Mouse (Mus musculus) CH12F3 (cell line): ENCODE results near the gene Borcs5.
"Not testable (repeated sequence)": the region's sequence is repeated elsewhere in the genome, so short reads cannot be mapped to it uniquely, and the experiment has no call there.

ENCODE experiments used
- in situ Hi-C: fragments of 300-500 bp; cut with MboI; formaldehyde crosslinking; loops from 2 replicates; pipeline ENCODE4 v1.14.3; 2020; ENCODE audit warnings: low sequenced_read_pairs

The Borcs5 gene

DNA sequence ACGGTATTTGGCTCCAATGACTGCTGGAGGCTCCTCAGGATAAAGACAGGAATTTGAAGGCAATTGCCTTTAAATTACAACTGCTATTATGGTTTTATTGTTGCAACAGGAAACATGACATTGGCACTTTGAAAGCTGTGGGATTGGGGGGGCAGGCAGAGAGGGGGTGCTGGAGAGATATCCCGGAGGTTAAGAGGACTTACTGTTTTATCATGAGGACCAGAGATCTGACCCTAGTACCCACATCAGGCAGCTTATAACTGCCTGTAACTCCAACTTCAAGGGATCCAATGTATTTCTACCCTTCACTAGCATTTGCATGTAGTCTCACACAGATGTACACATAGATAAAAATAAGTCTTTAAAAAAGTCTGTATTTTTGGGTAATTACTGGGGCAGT, 29.2 kb downstream of the Borcs5 start:
- in situ Hi-C loops: no loop called here

DNA sequence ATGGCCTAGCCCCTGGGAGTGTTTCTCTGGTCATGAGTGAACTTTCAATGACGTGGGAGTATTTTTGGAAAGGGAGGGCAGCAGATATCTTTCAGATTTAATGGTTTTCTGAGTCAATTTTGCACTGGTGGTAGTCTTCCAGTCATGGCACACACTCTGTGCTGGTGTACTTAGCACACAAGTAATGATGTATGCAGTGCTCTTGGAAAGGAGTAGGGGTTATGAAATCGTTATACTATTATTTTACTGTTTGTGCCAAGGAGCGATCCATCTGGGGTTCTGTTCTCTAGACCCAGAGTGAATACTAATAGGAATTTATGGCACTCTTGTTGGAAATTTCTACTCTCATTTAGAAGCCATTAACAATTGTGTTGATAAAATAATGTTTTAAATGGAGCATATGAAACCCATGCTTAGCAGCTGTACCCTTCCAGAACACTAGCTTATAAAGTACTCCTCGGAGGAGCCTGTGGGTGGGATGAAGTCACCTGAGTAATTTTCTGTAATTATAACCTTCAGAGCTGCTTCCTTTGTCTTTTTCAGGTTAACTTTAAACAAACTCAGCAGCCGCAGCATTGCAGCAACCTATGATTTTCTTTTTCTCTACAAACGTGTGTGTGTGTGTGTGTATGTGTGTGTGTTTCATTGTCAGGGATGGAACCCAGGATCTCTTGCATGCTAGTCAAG, 30.0 kb downstream of the Borcs5 start:
- in situ Hi-C loops: no loop called here

DNA sequence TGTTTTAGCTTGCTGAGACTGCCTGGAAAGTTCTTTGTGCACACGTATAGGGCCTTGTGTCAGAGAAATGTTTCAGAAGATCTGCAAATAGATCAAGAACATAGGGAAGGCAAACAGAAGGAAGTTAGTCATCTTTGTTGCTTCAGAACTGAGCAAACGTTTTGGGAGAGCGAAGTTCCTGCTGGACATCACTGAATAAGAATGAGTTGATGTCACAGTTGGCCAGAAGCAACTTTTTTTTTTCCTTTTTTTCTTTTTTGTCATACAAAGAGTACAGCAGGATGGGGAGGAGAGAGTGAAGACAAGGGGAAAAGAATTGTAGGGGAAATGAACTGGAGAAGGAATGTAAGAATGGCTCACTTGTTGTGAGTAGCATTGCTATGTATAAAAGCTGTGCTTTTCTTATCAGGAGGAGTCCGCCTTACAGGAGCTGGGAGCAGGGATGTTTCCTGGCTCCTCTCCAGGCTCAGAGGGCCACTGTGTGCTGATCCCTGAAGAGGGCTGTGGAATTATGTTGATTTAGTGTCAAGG, 31.6 kb downstream of the Borcs5 start:
- in situ Hi-C loops: no loop called here

GRCm38 (mm10) chr6:134673712-134674111, 34.4 kb downstream of the Borcs5 start:
- in situ Hi-C loops: not testable (repeated sequence)

DNA sequence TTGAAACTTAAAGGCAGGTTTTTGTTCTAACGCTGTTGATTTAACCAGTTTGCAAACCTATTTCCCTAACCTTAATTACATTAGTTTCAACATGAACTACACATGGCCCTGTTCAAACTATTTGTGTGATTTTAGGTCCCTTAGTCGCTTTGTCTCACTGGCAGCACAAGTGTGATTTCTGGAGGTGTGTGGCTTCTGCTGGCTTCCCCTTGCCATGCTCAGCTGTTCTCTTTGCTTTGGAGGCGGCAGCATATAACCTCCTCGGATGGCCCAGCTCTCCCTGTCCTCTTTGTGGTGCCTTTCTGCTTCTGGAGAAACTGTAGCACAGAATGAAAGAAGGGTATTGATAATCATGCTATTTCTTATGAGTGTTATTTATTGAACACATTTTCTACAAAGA, 38.2 kb downstream of the Borcs5 start:
- in situ Hi-C loops: no loop called here

DNA sequence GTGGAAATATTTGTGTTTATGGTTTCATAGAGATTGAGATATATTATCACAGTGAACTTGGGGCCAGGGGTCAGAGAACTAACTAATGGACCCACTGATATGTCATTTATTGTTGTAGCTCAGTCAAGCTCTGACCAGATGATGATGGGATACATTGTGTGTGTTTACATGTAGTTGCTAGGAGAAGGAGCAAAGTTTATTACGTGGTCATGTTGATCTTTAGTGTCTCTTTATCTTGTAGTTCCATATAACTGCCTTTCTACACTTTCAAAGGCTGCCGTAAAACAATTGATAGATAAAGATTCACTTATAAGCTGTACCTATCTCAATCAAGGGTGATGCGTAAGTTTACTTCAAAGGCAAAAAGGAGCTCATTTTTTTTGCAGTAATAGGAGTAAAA, 38.7 kb downstream of the Borcs5 start:
- in situ Hi-C loops: no loop called here

DNA sequence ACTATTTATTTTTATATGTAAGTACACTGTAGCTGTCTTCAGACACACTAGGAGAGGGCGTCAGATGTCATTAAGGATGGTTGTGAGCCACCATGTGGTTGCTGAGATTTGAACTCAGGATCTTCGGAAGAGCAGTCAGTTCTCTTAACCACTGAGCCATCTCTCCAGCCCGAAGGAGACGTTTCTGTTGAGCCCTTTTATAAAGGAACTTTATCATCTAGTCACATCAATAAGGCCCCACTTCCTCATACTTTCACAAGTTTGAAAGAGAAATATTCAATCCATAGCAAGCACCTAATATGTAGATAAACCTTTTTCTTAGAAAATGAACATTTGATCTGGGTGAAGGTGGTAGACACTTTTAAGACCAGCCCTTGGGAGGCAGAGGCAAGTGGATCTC, 40.0 kb downstream of the Borcs5 start:
- in situ Hi-C loops: not testable (repeated sequence)

GRCm38 (mm10) chr6:134684354-134684915, 45.1 kb downstream of the Borcs5 start:
- in situ Hi-C loops: no loop called here

GRCm38 (mm10) chr6:134685040-134685439, 45.7 kb downstream of the Borcs5 start:
- in situ Hi-C loops: no loop called here

GRCm38 (mm10) chr6:134685515-134685914, 46.2 kb downstream of the Borcs5 start:
- in situ Hi-C loops: no loop called here

GRCm38 (mm10) chr6:134694498-134694897, 55.2 kb downstream of the Borcs5 start:
- in situ Hi-C loops: no loop called here

DNA sequence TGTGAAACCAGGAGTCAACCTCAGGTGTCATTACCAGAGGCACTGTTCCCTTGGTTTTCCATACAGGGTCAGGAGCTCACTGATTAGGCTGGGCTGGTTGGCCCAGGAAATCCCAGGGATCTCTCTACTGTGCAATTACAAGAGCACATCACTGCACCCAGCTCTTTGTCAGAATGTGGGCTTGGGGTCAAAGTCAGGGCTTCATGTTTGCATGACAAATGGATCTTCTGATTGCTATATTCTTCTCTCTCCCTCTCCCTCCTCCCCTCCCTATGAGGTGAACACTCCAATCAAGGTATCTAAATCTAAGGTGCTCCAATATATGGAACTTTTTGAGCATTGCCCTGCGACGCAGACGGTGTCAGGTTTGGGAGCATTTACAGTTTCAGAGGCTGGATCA, 55.7 kb downstream of the Borcs5 start:
- in situ Hi-C loops: no loop called here

GRCm38 (mm10) chr6:134695625-134696024, 56.3 kb downstream of the Borcs5 start:
- in situ Hi-C loops: no loop called here

- in situ Hi-C loops: no loop called here
Observed at GRCm38 (mm10) chr6:134696146-134696545, 56.8 kb downstream of the Borcs5 start.

- in situ Hi-C loops: no loop called here
Observed at GRCm38 (mm10) chr6:134696554-134696953, 57.2 kb downstream of the Borcs5 start.

DNA sequence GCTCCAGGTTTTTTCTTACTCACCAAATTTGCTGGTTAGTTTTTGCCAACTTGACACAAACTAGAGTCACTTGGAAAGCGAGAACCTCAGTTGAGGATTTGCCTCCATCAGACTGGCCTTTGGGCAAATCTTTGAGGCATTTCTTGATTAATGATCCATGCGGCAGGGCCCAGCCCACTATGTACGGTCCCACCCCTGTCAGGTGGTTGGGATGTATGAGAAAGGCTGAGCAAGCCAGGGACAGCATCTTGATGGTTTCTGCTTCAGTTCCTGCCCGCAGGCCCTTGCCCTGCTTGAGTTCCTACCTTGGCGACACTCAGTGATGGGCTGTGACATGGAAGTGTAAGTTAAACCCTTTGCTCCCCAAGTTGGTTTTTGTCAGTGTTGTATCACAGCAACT, 58.9 kb downstream of the Borcs5 start:
- in situ Hi-C loops: no loop called here

- in situ Hi-C loops: no loop called here
Observed at GRCm38 (mm10) chr6:134700451-134701210, 61.3 kb downstream of the Borcs5 start.

GRCm38 (mm10) chr6:134701211-134701602, 61.9 kb downstream of the Borcs5 start:
- in situ Hi-C loops: no loop called here

GRCm38 (mm10) chr6:134702184-134702583, 62.9 kb downstream of the Borcs5 start:
- in situ Hi-C loops: no loop called here

GRCm38 (mm10) chr6:134703053-134703690, 63.9 kb downstream of the Borcs5 start:
- in situ Hi-C loops: no loop called here

GRCm38 (mm10) chr6:134706467-134706866, 67.2 kb downstream of the Borcs5 start:
- in situ Hi-C loops: no loop called here
